Mouse (Mus musculus) CD4-positive, CD25-positive, alpha-beta regulatory T cell, adult 4 months (primary cell): Measurements from ENCODE around the gene Tbx4. TPM values are rescaled to one million over a fixed set of nuclear protein-coding genes. Genes with fewer than 3 reads are reported as not detected.

Source experiments
- ATAC-seq: one replicate; pipeline ENCODE4 v1.8.0; 2017
- polyA plus RNA-seq, 2 experiments: library from polyadenylated mRNA; unstranded; fragments of 100-300 nt; shearing (Covaris generic); gene quantifications; one replicate each; pipeline ENCODE4 v1.2.1; 2017

Gene Tbx4
- polyA plus RNA-seq, 2 experiments from 2014 or later: not detected

DNA sequence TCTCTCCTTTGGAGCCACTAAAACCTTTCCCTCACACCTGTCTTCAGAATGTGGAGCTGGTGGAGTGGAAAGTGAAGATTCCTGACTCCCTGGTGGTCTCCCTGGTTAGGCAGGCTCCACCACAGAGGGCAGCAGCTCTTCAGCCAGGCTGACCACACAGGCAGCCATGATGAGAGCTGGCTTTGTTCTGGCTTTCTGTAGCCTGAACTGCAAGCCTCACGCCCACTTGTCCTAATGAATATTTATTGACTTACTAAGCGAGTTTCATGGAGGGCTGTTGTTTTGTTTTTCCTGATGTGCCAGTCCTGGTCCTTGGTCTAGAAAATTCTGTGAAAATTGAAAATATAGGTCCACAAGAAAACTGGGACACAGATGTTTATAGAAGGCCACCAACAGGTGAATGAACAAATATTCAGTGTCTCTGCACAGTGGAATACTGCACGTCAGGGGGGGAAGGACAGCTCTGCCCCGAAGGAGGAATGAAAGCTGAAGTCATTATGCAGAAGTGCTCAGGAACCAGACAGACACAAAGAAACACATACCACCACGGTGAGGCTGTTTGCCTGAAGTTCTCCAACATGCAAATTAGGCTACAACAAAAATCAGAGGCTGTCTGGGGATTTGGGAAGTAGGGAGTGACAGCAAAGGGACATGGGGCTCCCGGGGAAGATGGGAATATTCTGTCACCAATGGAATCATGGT is 28.1 kb upstream of the Tbx4 start:
- ATAC-seq: no peak

DNA sequence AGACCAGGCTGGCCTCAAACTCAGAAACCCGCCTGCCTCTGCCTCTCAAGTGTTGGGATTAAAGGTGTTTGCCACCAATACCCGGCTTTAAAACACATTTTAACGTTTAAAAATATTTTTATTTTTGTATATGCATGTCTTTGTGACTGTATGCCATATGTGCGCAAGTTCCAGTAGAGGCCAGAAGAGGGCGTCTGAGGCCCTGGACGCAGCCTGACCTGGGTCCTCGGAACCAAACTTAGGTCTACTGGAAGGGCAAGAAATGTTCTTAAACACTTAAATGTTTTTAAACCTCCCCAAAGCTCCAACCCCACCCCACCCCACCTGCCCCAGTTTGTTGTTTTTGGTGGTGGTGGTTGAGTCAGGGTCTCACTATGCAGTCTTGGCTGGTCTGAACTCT is 21.9 kb upstream of the Tbx4 start:
- ATAC-seq: no peak

DNA sequence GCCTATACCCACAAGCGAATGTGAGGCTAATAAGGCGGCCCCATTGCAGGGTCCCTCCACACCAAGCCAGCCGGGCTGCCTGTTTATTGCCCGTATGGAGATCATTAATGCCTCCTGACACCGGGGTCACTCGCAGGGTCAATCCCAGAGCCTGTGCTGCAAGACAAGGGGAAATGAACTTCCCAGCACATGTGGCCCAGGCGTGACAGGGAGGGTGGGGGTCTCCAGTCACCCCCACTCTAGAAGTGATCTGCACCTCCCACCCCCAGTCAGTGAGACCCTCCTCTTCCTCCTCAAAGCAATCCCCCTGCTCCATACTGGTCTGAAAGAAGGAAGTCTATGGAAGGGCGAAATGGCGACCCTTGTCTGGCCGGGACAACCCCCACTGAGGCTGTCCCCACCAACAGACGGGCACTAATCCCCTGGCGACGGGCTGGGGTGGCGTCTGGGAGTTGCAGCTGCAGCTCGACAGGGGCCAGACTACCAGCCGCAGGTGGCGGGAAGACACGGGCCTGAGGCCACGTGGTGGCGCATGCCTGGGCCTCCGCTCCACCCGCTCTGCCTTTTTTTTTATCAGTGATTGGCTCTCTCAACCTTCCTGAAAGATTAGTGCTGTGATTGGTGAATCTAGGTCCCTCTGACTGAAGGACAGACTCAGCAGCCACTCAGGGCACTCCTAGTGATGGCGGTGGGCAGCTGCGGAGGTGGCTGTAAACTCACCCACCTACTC is 10.0 kb upstream of the Tbx4 start:
- ATAC-seq: no peak

DNA sequence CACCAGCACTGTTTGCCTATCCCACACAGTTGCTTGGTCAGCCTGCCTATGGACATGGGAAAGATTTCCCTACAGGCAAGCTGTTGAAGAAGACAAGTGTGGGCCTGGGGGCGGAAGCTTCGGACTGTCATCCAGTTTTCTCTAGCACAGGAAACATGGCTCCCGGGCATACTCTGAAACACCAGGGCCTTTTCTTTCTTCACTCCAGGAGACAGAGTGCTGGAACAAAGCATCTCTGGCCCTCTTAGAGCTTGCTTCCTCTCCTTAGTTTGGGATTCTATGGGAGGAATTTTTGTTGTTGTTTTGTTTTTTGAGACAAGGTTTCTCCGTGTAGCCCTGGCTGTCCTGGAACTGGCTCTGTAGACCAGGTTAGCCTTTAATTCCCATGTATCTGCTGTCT is 1.7 kb upstream of the Tbx4 start:
- no peak for ATAC-seq

DNA sequence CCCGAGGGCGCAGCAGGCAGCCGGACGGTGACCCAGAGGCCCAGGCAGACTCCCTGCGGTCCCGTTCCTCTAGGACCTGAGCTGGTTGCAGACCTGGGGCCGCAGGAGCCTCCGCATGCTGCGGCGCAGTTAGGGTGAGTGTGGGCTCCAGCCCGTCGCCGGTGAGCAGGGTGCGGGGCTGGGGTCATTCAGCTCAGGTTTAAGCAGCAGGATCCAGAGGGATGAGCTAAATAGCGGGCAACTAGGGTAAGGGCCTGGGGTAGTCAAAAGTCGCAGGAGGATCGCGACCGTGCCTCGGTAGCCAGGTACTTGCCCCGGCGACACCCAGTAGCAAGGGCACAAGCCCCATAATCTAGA is 185 bp downstream of the Tbx4 start:
- no peak for ATAC-seq

DNA sequence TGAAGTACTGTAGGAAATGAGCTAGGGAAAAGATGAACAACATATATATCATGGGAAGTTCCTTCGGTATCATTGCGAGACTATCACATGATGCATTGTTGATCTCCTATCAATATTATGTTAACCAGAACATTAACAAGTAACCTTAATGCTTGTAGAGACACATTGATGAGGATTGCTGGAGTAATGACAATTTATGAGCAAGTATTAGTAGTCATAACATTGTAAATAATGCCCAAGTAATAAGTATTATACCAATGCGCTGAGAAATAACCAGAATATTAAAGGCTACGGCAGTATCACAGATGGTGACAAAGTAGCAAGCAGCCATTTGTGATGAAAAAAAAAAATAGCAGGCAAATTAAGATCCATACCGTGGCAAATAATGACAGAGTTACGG is 1.1 kb downstream of the Tbx4 start:
- ATAC-seq: no peak

DNA sequence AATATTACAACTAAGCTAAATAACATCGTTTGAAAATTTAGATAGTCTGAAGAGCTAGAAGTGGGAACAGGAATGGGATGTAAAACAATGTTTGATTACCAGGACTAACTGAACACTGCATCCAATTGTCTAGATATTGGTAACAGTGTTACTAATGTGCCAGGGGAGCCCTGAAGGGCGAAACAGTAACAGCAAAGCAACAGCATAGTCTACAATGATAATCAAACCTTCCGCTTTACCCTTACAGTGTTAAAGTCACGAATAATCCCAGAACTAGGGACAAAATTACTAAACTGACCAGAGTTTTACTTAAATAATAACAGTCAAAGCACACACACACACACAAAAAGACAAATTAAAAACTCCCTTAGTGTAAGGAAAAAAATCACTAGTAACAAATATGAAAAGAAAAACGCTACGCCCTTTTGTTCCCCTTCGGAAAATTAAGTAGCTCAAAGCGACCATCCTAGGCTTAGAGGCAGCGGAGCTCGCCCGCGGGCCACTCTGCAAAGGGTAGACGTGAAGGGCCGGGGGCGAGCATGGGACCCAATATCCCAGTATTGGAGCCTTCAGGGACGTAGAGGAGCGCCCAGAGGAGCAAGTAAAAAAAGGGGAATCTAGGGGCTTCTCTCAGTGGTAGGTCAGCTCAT is 1.7 kb downstream of the Tbx4 start:
- ATAC-seq: no peak

DNA sequence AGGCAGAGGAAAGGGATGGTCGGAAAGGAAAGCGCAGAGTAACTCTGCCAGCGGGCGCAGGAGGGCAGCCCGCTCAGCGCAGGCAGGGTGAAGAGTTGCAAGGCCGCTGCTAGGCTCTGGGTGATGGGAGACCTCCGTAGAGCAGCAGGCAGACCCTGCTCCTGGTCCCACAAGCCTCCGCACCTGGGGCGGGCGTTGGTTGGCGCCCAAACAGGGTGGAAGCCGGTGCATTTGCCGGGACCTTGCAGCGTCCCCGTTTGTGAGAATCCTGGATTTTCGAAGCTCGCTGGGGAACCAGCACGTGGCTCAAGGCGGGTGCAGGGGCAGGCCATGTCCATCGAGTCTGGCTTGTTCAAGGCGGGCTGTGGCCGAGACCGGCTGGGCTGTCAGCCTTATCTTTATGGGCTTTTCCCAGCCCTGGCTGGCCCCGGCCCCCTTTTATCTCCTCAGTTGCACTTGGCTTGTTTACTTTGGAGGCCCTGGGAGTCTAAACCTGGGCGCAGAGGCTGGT is 2.3 kb downstream of the Tbx4 start:
- no peak for ATAC-seq

DNA sequence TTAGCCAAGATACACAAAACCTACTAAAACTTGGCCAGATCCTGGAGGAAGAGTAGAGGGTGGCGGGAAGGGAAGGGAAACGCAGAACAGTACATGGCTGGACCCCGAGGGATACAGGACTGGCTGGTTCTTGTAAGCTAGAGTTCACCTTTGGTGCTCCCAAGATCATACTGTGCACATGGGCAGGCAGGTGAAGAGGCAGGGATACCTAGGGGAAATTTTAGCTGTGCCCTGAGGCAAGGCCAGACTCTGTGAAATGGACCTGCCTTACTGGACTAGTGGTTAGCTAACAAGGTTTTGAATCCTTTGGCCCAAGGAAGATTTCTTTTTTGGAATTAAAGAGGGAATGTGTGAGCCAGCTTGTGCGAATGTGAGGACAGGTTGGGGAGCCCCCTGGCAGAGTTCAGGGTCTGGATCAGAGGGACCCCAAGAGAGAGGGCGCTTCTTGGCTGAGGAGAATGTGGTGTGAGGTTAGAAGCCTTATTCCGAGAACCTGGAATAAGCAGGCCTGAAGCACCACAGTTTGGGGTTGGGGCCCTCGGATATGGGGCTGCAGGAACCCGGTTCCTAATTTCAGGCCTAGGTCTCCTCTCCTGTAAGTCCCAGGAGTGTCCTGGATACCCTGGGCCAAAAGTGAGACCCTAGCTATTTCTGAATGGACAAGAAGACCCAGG is 3.0 kb downstream of the Tbx4 start:
- ATAC-seq: no peak

DNA sequence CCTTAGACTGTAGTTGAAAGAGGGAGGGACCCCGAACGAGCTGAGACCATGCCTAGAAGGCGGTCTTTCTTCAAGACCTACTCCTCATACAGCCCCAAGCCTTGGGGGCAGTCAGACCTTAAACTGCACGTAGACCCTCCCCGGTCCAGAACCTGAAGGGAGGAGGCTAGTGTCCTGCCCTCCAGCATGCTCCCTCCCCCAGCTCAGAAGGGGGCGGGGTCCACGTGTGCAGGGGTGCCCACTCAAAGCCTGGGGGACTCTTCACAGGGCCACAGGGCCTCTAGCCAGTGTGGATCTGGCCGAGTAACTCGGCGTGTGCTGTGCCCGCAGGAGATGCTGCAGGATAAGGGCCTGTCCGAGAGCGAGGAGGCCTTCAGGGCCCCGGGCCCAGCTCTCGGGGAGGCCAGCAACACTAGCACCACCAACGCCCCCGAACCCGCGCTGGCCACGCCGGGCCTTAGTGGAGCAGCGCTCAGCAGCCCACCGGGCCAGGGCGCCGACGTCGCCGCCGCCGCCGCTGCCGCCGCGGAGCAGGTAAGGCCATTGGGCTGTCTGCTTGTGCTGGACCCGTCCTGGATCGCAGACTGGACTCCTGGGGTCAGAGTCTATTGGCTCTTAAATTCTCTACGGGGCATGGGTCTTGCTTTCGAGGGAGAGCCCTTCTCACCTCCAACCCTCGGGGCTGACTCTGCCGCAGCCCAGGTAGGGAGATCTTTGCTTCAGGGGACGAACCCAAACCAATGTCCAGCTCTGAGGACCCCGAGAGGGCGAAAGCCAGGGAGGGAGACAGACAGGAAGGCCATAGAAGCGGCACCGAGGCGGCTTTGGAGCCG is 3.7 kb downstream of the Tbx4 start:
- ATAC-seq: no peak

DNA sequence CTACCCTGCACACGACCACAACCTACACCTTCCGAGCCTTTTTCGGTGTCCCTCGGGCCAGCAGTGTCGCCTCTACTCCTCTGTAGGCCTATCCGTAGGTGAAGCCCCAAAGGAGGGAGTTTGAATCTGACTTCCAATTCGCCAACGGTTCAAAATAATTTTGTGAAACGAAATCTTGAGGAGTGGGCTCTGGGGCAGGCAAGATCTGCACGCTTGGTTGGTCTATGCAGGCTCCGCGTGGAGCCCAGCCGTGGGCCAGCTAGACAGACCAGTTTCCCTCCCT is 4.3 kb downstream of the Tbx4 start:
- ATAC-seq: no peak

DNA sequence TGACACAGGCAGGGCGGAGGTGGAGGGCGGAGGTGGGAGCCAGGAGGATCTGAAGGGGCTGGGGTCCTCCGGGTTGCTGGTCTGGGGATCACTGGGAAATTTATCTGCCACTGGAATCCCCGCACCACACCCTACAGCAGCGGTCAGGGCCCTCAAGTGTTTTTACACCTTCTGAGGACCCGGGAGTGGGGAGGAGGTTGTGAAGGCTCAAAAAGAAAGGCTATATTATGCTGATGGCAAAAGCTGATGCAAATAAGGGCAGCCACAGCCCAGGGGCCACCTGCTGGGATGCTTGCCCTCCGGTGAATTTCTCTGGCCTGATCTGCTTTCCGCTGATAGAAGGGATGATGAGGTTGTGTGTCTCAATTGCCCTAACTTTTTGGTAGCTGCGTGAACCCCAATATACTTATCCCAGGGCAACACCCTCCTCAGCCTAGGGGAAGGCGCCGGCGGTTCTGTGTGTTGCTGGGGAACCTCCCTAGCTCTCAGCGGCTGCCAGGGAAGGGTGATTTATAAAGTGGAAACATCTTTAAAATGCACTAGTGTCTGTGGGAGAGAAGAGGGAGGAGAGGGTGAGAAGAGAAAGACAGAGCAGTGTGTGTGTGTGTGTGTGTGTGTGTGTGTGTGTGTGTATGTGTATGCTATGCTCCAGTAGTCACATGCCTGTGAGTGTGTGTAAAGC is 4.9 kb downstream of the Tbx4 start:
- ATAC-seq: no peak

DNA sequence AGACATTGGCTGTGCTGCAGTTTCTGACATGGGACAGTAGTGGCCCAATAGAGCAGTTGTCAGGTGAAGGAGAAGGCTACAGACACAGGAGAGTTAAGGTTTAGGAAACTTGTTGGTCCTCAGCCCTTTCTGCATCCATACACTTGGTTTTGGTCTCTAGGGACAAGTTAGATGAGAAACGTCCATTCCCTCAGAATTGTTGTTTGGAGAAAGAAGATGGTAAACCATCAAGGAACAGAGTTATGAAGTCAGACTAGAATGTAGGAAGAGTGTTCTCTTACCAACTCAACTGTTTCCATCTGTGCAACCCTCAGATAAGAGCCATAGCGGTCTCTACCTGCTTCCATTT is 5.4 kb downstream of the Tbx4 start:
- no peak for ATAC-seq

DNA sequence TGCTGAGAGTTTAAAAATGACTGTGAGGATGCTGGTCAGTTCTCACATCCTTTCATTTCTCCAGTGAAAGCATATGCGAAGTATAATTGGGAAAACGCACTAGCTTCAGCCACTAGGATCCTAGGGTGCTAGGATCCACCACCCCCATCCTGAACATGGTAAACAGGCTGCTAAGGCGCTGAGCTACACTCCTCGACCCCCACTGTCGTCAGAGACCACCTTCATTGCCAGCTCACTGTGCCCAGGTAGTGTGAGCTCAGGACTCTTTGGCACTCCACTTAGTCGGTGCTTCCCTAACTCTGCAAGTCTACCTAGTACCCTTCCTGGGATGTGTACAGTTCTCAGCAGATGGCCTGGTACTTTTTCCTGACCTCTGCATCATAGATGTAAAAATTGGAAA is 6.5 kb downstream of the Tbx4 start:
- ATAC-seq: no peak

DNA sequence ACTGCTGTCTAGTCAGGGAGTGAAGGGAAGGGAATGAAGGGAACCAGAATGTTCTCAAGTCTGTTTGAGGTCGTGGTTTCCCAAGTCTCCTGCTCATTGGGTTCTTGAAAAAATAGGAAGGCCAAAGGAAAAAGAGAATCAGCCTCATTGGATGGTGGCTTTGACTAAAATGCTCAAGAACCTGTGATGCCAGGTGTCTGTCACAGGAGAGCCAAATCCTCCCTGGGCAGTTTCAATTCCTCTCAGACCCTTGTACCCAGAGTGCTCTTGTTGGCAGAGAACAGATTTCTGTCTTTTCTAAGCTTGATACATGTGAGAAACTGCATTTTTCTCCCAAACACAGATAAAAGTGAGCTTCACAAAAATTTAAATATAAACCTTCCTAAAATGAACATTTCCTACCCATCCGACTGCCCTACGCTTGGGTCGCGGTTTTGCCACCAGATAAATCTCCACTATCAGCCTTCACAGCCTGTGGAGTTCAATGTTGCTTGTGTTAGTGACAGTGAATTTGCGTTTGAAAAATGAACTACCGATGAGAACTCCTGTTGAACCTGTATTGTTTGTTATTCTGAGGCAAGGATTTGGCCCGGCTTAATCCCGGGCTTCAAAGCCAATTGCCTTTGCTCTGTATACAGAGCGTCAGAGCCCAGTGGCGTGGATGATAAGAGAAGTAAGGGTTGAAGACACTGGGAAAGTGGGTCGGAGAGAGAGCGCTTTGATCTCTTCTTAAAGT is 7.3 kb downstream of the Tbx4 start:
- no peak for ATAC-seq

DNA sequence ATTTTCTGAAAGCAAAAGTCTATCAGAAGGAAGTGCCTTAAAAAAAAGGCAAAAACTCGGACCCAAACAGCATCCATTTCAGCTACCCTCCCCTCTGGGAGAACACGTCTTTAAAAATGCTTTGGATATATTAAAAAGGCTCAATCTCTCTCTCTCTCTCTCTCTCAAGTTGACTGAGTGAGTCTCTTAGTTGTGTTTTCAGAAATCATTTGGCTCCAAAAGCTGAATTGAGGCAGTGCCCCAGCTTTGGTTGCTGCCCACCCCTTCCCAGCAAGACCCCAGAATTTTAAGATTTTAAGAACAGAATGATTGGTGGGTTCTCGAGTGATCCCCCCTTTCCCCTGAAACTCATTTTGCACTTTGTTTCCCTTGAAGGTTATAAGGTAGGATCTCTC is 7.9 kb downstream of the Tbx4 start:
- no peak for ATAC-seq

DNA sequence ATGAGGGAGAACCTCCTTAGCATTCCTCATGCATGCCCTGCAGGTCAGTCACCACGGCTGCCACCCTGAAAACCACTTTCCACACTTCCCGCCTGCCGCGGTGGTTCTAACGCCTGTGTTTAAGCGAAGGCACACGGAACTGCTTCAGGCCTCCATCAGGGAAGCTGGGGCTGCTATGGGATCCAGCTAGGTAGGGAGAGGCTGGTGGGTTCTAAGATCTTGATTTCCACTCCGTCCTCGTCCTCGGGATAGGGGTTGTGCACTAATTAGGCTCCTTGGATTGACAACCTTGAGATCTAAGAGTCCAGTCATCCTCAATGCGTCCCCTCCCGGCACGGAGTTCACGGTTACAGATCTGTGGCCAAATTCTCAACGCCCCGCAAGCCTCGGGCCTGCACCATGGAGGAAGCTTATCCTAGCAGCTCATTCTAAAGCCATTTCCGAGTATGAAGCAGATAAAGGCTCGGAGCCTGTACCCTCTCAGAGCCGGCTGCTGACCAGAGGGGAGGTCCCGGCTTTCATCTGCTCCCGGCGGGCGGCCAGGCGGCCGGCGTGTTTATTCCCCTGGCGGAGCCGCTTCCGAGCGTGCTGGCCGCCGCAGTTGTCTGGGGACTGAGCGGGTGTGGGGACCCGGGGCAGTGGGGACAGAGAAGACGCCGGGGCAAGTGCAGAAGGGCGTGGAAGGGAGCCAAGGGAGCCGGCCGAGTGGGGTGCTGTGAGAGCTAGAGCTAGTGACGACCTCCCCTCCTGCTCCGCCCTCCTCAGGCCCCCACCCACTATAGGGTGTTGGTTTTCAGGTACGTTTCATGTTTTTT is 8.7 kb downstream of the Tbx4 start:
- ATAC-seq: no peak

DNA sequence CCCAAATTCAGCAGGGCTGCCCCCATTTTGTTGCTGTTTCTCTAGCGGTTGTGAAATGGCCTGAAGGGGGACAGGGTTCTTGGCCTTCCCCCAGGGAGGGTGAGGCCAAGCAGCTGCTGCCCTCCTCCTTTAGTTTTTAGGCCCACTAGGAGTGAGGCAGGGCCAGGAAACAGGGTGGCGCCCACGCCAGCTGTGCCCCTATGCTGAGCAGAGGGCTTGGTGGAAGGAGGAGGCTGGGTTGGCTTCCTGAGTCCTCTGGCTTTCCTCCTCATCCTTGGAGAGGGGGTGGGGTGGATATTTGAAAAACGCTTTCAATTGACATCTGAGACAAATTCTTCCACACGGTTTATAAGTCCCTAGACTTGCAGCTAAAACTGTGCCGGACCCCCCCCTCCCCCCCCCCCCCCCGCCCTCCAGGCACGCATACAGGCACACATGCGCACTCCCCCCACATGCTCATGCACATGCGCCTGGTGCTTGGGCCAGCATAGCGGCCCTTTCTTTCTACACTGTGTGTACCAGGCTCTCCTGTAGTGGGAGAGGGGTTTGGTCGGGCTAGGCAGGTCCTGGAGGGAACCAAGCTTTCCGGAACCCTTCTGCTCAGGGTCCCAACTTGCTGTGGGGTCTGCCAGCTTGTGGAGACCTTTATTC is 10.2 kb downstream of the Tbx4 start:
- ATAC-seq: no peak

DNA sequence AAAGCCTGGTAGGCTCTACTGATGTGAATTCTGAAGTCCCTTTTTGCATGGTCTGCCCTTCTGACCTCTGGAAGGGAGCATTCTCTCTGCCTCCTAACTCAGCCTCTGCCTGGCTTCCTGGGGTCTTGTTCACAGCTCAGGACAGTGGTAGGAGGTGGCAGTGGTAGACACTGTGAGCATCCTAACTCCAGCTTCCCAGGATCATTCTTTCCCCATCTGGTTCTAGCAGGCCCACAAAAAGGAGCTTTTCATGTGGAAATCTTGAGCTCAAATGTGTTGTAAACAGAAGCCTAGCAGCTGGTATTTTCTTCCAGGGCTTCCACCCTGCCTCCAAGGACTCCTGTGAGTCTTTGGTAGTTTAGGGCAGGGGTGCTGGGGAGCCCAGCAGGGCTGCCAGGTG is 14.1 kb downstream of the Tbx4 start:
- no peak for ATAC-seq

DNA sequence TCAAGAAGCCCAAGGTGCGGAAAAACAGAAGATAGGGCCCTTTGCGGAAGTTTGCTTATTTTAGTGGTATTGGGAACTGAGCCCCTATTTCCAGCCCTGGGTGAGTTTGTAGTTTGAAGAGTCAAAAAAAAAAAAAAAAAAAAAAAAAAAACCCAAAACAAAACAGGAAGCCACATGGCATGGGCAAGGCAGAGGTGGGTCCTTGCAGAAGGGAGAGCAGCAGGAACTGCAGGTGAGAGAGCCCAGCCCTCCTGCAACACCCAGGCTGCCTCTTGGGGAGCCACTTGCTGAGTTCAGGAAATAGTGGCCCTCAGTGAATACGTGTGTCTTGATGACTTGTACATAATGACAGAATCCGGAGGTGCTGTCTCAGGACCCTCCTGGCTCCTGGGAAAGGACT is 23.3 kb downstream of the Tbx4 start:
- ATAC-seq: no peak
